Mouse (Mus musculus): Measurements from ENCODE around the gene Camk2g. TPM values are rescaled to one million over a fixed set of nuclear protein-coding genes. Genes with fewer than 3 reads are reported as not detected.

Camk2g gene
- polyA plus RNA-seq, 1 experiment from 2014 or later: 56.3 TPM

DNA sequence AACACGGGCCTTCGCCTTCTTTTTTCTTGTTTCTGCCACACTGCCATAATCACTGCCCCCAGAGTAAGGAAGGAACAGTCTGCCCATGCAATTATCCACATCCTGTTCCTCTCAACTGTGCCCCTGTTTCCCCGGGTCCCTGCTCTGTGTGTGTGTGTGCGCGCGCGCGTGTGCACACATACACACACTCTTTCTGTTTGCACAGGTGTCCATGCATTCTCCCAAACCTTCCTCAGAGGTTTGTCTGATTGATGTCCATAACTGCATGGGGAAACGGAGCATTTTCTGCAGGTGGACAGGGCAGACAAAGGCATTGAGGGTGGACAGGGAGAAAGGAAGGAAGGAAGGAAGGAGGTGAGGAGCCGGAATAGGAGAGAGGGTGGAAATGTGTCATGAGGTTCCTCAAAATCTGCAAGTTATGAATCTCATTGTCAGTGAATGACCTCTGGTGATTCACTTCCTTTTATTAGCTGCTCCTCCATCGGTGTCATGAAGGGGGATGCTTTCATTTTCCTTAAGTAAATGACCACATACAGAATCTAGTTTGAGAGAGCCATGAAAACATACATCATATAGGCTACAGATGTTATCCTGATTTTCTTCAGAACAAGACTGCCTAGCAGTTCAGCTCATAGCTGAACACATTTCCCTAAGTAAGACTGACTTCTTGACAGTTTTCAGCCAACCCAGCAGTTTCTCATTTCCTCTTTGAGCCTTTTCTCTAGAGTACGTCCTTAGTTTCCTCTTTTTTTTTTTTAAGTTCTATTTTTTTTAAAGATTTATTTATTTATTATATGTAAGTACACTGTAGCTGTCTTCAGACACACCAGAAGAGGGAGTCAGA lies 35.9 kb upstream of the Camk2g start:
- H3K9me3 ChIP-seq (replicated peaks): no peaks in the 10 kb centered on the region
- no peak overlapping the region for H3K4me2 ChIP-seq (replicated peaks)
- no peak for ATAC-seq (ENCODE audit: insufficient number of reproducible peaks, low FRiP score, low TSS enrichment, low read depth)
- H3K4me1 ChIP-seq: 0 out of 2 replicates have a peak, but pooled peaks cover 2% of the 10 kb centered on the region
- H3K27ac ChIP-seq (replicated peaks): no peak overlapping the region; the same call in 1 of the 2 replicates
- WGBS: 71% methylated on average over 12 of the region's 12 CpGs
- H3K9ac ChIP-seq: no peak overlapping the region
- no peaks in the 10 kb centered on the region for H3K36me3 ChIP-seq
- no peak overlapping the region for H3K4me3 ChIP-seq (replicated peaks)
- H3K27me3 ChIP-seq: no peaks in the 10 kb centered on the region

DNA sequence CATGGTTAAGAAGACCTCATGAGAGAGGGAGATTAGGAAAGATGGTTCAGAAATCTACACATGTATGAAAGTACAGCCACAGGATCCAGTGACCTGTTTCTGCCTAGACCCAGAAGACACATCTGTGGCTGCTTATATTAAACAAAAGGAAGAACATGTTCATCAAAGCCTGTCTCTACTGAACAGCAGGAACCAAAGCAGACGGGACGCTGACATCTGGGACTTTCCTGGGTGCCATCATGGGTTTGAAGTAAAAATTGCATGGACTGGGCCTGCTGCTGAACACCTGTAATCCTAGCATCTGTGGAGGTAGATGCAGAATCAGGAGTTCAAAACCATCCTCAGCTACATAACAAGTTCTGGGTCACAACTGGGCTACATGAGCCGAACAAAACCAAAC lies 34.6 kb upstream of the Camk2g start:
- Histone ChIP-seq H3K4me2 (replicated peaks) (no peak overlapping the region), H3K27ac (replicated peaks) (no peak overlapping the region), H3K9me3 (replicated peaks) (no peaks in the 10 kb centered on the region), H3K36me3 (no peaks in the 10 kb centered on the region), H3K9ac (no peak overlapping the region), H3K4me3 (replicated peaks) (no peak overlapping the region), H3K4me1 (0 out of 2 replicates have a peak, but pooled peaks cover 2% of the 10 kb centered on the region), H3K27me3 (no peaks in the 10 kb centered on the region)
- no peak for ATAC-seq (ENCODE audit: insufficient number of reproducible peaks, low FRiP score, low TSS enrichment, low read depth)
- 70% methylated on average over 3 of the region's 3 CpGs for WGBS

DNA sequence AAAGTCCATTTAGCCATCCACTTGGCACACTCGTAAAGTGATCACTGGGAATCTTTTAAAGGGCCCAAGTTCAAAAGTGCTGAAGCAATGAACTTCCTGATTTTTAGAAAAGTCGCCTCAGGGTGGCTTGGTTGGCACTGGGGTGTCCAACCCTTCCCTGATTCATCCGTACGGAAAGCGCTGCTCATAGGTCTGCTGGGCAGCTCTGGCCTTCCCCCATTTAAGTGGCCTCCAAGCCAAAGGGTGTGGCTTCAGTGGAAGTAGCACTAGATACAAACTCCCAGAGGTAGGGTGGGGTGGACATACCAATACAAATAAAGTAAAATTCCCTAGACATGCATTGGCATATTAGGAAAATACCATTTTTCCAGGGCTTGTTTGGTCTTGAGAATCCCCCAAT lies 33.6 kb upstream of the Camk2g start:
- H3K4me1 ChIP-seq: 0 out of 2 replicates have a peak, but pooled peaks cover 2% of the 10 kb centered on the region
- no peak overlapping the region for H3K9ac ChIP-seq
- ATAC-seq (ENCODE audit: insufficient number of reproducible peaks, low FRiP score, low TSS enrichment, low read depth): no peak
- no peaks in the 10 kb centered on the region for H3K9me3 ChIP-seq (replicated peaks)
- no peak overlapping the region for H3K27ac ChIP-seq (replicated peaks)
- WGBS: 78% methylated on average over 5 of the region's 5 CpGs
- no peak overlapping the region for H3K4me2 ChIP-seq (replicated peaks)
- no peak overlapping the region for H3K4me3 ChIP-seq (replicated peaks)
- no peaks in the 10 kb centered on the region for H3K36me3 ChIP-seq
- no peaks in the 10 kb centered on the region for H3K27me3 ChIP-seq

DNA sequence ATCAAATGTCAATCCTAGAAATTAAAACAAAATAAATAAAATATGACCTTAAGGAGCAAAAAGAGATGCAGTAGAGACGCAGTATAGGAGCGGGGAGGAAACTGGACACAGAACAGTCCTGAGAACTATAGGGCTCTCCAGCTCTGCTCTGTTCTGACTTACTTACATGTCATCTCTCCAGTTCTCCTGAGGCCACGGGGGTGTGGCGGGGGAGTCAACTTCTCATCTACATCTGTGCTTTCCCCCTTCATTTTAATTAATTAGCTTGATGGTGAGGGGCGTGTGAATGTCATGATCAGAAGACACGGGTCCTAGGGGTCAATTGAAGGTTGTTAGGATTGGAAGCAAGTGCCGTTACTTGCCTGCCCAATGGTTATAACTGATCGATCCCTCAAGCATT lies 33.2 kb upstream of the Camk2g start:
- Histone ChIP-seq H3K36me3 (no peaks in the 10 kb centered on the region), H3K4me3 (replicated peaks) (no peak overlapping the region), H3K4me1 (0 out of 2 replicates have a peak, but pooled peaks cover 2% of the 10 kb centered on the region), H3K27me3 (no peaks in the 10 kb centered on the region), H3K27ac (replicated peaks) (no peak overlapping the region), H3K9me3 (replicated peaks) (no peaks in the 10 kb centered on the region), H3K9ac (no peak overlapping the region), H3K4me2 (replicated peaks) (no peak overlapping the region)
- no peak for ATAC-seq (ENCODE audit: insufficient number of reproducible peaks, low FRiP score, low TSS enrichment, low read depth)
- 82% methylated on average over 8 of the region's 8 CpGs for WGBS

DNA sequence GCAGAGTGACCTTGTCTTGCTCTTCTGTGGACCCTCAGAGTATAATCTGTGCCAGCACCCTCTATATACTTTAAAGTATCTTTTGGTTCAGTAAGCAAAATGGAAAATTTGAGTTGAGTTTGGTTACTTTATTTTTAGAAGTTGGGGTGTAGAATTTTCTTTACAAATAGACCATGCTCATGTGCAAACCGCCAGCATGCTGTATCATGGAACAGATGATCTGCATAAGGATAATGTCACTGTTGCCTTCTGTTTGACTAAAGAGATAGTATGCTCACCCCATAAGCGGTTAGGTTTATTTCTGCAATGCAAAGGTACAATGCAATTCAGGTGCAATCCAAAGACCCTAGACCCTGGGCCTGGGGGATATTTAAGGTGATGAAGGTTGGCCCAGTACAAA lies 31.6 kb upstream of the Camk2g start:
- 80% methylated on average over 2 of the region's 2 CpGs for WGBS
- Histone ChIP-seq H3K36me3 (no peaks in the 10 kb centered on the region), H3K9ac (no peak overlapping the region), H3K9me3 (replicated peaks) (no peaks in the 10 kb centered on the region), H3K27me3 (no peaks in the 10 kb centered on the region), H3K4me1 (no peaks in the 10 kb centered on the region), H3K27ac (replicated peaks) (no peak overlapping the region), H3K4me2 (replicated peaks) (no peak overlapping the region), H3K4me3 (replicated peaks) (no peak overlapping the region)
- ATAC-seq (ENCODE audit: insufficient number of reproducible peaks, low FRiP score, low TSS enrichment, low read depth): no peak

DNA sequence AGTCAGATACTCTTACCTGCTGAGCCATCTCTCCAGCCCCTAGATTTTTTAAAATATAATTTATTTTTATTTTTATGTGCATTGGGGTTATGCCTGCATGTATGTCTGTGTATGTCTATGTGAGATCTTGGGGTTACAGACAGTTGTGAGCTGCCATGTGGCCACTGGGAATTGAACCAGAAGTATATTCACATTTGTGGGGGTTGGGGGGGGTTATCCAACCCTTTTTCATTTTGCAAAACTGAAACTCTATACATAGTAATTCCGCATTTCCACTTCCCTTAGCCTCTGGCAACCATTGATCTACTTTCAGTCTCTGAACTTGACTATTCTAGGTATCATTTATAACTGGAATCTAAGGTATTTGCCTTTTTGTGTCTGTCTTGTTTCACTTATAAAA lies 30.6 kb upstream of the Camk2g start:
- no peaks in the 10 kb centered on the region for H3K9me3 ChIP-seq (replicated peaks)
- 62% methylated on average over 1 of the region's 1 CpGs for WGBS
- no peaks in the 10 kb centered on the region for H3K4me1 ChIP-seq
- no peak overlapping the region for H3K27ac ChIP-seq (replicated peaks)
- H3K4me3 ChIP-seq (replicated peaks): no peak overlapping the region
- no peak overlapping the region for H3K4me2 ChIP-seq (replicated peaks)
- H3K9ac ChIP-seq: no peak overlapping the region
- no peaks in the 10 kb centered on the region for H3K27me3 ChIP-seq
- H3K36me3 ChIP-seq: no peaks in the 10 kb centered on the region
- no peak for ATAC-seq (ENCODE audit: insufficient number of reproducible peaks, low FRiP score, low TSS enrichment, low read depth)

DNA sequence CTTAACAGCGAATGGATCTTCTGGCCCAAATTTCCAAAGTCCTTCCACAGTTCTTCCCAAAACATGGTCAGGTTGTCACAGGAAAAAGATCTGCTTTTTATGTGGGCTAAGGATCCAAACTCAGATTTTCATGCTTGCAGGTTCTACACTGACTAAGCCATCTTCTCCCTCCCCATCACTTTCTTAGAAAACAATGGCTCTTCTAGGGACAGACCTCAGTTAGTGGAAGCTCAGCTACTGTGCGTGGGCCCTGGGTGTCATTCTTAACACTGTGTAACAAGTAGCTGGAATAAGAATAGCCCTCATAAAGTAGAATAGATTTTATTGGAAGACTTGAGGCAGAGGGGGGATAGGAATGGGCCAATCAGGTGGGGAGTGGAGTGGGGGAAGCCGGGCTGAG lies 21.6 kb upstream of the Camk2g start:
- H3K4me2 ChIP-seq (replicated peaks): no peak overlapping the region
- no peak overlapping the region for H3K4me3 ChIP-seq (replicated peaks)
- H3K4me1 ChIP-seq: no peaks in the 10 kb centered on the region
- no peak overlapping the region for H3K27ac ChIP-seq (replicated peaks)
- no peaks in the 10 kb centered on the region for H3K9me3 ChIP-seq (replicated peaks)
- no peaks in the 10 kb centered on the region for H3K36me3 ChIP-seq
- H3K27me3 ChIP-seq: no peaks in the 10 kb centered on the region
- WGBS: 93% methylated on average over 3 of the region's 3 CpGs
- ATAC-seq (ENCODE audit: insufficient number of reproducible peaks, low FRiP score, low TSS enrichment, low read depth): no peak
- H3K9ac ChIP-seq: no peak overlapping the region

DNA sequence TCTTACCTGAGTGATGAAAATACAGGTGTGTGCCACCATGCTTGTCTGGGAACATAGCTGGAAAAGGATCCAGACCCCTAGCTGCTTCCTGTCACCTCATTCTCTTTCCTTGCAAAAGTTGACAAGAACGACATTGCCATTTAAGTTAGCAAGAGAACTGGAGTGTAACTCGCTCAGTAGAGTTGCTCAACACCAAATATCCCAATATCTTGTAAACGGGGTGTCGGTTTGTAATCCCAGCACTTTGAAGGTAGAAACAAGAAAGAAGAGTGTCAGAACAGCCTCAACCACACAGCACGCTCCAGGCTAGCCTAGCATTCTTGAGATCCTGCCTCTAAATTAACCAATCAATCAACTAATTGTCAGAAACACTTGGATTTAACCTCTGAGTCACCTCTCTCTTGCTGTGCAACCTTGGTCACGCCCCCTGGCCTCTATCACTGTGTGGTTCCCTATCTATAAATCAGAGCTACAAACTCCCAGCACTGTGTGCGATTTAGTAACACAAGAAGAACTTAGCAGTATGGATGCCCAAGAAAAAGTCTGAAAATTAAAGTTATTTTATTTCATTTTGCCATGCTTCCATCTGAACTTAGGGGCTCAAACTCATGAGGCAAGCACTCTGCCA lies 18.0 kb upstream of the Camk2g start:
- Histone ChIP-seq H3K9ac (no peak overlapping the region), H3K4me2 (replicated peaks) (no peak overlapping the region), H3K36me3 (no peaks in the 10 kb centered on the region), H3K9me3 (replicated peaks) (no peaks in the 10 kb centered on the region), H3K4me1 (peaks cover under 1% of the 10 kb centered on the region; the same call in 1 of the 2 replicates), H3K4me3 (replicated peaks) (no peak overlapping the region), H3K27ac (replicated peaks) (no peak overlapping the region), H3K27me3 (no peaks in the 10 kb centered on the region)
- 58% methylated on average over 7 of the region's 7 CpGs for WGBS
- ATAC-seq (ENCODE audit: insufficient number of reproducible peaks, low FRiP score, low TSS enrichment, low read depth): no peak

DNA sequence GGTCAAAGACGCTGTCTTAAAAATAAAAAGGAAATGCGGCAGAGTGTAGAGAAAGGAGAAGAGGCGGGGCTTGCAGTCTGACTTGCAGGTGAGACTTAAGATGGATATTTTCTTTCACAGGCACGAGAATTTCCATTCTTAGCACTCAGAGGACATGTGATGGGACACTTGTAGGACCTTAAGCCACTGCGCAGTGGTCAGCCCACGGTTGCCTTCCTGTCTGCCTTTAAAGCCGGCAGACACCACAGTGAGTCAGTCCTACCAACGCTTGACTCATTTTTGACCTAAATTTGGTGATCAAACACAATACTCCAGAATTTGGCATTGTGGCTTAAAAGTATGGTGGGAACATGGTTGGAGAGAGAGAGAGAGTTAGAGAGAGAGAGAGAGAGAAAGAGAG lies 17.3 kb upstream of the Camk2g start:
- H3K9me3 ChIP-seq (replicated peaks): no peaks in the 10 kb centered on the region
- H3K4me3 ChIP-seq (replicated peaks): no peak overlapping the region
- no peak overlapping the region for H3K27ac ChIP-seq (replicated peaks)
- WGBS: 89% methylated on average over 8 of the region's 8 CpGs
- H3K36me3 ChIP-seq: no peaks in the 10 kb centered on the region
- no peak overlapping the region for H3K4me2 ChIP-seq (replicated peaks)
- H3K4me1 ChIP-seq: peaks cover 7% of the 10 kb centered on the region
- no peaks in the 10 kb centered on the region for H3K27me3 ChIP-seq
- H3K9ac ChIP-seq: no peak overlapping the region
- ATAC-seq (ENCODE audit: insufficient number of reproducible peaks, low FRiP score, low TSS enrichment, low read depth): no peak

DNA sequence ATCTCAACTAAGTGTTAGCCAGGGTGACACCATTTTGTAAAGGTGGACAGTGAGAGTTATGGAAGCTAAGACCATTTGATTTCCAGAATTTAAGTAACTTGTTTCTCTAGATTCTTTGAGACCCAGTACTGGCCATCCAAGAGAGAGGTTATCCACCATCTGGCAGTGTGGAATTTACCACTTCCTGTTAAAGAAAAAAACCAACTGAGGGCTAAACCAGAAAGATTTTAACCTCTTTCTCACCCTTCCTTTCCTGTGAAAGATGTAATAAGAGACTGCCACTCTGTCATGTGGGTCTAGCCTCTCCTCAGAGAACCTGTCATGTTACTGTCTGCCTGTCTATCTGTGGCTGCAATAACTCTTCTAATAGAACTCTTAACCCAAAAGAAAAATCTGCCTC lies 15.9 kb upstream of the Camk2g start:
- Histone ChIP-seq H3K27ac (replicated peaks) (no peak overlapping the region), H3K9ac (no peak overlapping the region), H3K9me3 (replicated peaks) (no peaks in the 10 kb centered on the region), H3K36me3 (no peaks in the 10 kb centered on the region), H3K4me2 (replicated peaks) (no peak overlapping the region), H3K4me1 (peaks cover 21% of the 10 kb centered on the region), H3K27me3 (no peaks in the 10 kb centered on the region), H3K4me3 (replicated peaks) (no peak overlapping the region)
- no peak for ATAC-seq (ENCODE audit: insufficient number of reproducible peaks, low FRiP score, low TSS enrichment, low read depth)

DNA sequence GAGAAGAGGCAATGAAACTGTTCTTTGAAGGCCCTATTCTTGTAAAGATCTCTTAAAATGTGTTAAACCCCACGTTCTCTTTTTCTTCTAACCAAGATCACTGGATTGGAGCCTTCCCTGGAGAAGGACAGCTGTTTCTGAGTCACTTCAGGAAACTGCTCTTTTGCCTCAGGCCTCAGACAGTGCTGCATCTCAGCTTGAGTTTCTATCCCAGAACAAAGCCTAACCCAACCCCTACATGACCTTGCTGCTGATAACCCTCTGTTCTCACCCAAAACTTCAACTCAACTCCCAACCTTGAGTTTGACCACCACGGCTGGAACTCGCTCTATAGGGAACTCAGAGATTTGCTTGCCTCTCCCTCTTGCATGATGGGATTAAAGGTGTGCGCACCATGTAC lies 15.5 kb upstream of the Camk2g start:
- Histone ChIP-seq H3K4me2 (replicated peaks) (no peak overlapping the region), H3K9me3 (replicated peaks) (no peaks in the 10 kb centered on the region), H3K4me3 (replicated peaks) (no peak overlapping the region), H3K27me3 (no peaks in the 10 kb centered on the region), H3K27ac (replicated peaks) (no peak overlapping the region), H3K36me3 (no peaks in the 10 kb centered on the region), H3K9ac (no peak overlapping the region), H3K4me1 (peaks cover 25% of the 10 kb centered on the region)
- 82% methylated on average over 4 of the region's 4 CpGs for WGBS
- no peak for ATAC-seq (ENCODE audit: insufficient number of reproducible peaks, low FRiP score, low TSS enrichment, low read depth)
